Mouse (Mus musculus) gastrocnemius, postnatal 14 days (tissue): Measurements from ENCODE around the gene Polr3b. TPM values are rescaled to one million over a fixed set of nuclear protein-coding genes. Genes with fewer than 3 reads are reported as not detected.
A peak's percentile ranks its signal among the peaks of the same experiment; 100 is the strongest.

Experiments
- DNase-seq: peaks from one replicate; pipeline ENCODE4 v3.0.0; 2021; ENCODE audit warnings: mixed read lengths
- intact Hi-C: fragments of 180-260 bp; cut with DNase I; formaldehyde crosslinking; loops from one replicate; pipeline ENCODE4 v1.15.1; 2025; ENCODE audit warnings: low total_unique reads
- total RNA-seq, 2 experiments: library from RNA; stranded (reverse); gene quantifications; 2 replicates each; pipeline ENCODE4 v1.2.3; 2021

Polr3b gene
- total RNA-seq, 2 experiments from 2014 or later: 13.0 to 13.1 TPM

- intact Hi-C loops: loop anchor here (5.0 kb wide), 1 partner anchor 48 kb away; no protein-coding TSS in a partner anchor
- no peak for DNase-seq
Measured at GRCm38 (mm10) chr10:84654731-84655130, 32.6 kb downstream of the Polr3b start.

GRCm38 (mm10) chr10:84656618-84657017 is 34.5 kb downstream of the Polr3b start:
- peak; percentile 73 for DNase-seq
- intact Hi-C loops: no loop called here

- intact Hi-C loops: no loop called here
- DNase-seq: peak; percentile 8
Measured at GRCm38 (mm10) chr10:84657437-84658087, 35.5 kb downstream of the Polr3b start.

GRCm38 (mm10) chr10:84658088-84658848 is 36.2 kb downstream of the Polr3b start:
- no peak for DNase-seq
- intact Hi-C loops: no loop called here

- no peak for DNase-seq
- intact Hi-C loops: no loop called here
Measured at GRCm38 (mm10) chr10:84659281-84659680, 37.2 kb downstream of the Polr3b start.

- intact Hi-C loops: no loop called here
- DNase-seq: no peak
Measured at GRCm38 (mm10) chr10:84662138-84662537, 40.0 kb downstream of the Polr3b start.

- DNase-seq: no peak
- intact Hi-C loops: no loop called here
Measured at GRCm38 (mm10) chr10:84665713-84666260, 43.7 kb downstream of the Polr3b start.

- intact Hi-C loops: no loop called here
- no peak for DNase-seq
Measured at GRCm38 (mm10) chr10:84675653-84676052, 53.6 kb downstream of the Polr3b start.

- intact Hi-C loops: no loop called here
- no peak for DNase-seq
Measured at GRCm38 (mm10) chr10:84676511-84676910, 54.4 kb downstream of the Polr3b start.

GRCm38 (mm10) chr10:84677871-84678270 is 55.8 kb downstream of the Polr3b start:
- DNase-seq: no peak
- intact Hi-C loops: no loop called here

- intact Hi-C loops: no loop called here
- DNase-seq: no peak
Measured at GRCm38 (mm10) chr10:84678441-84678840, 56.3 kb downstream of the Polr3b start.

GRCm38 (mm10) chr10:84685444-84686121 is 63.5 kb downstream of the Polr3b start:
- no peak for DNase-seq
- intact Hi-C loops: no loop called here

- intact Hi-C loops: no loop called here
- DNase-seq: no peak
Measured at GRCm38 (mm10) chr10:84686122-84686497, 64.0 kb downstream of the Polr3b start.

GRCm38 (mm10) chr10:84686705-84687104 is 64.6 kb downstream of the Polr3b start:
- DNase-seq: no peak
- intact Hi-C loops: no loop called here

GRCm38 (mm10) chr10:84687736-84688135 is 65.6 kb downstream of the Polr3b start:
- no peak for DNase-seq
- intact Hi-C loops: no loop called here

- intact Hi-C loops: no loop called here
- DNase-seq: no peak
Measured at GRCm38 (mm10) chr10:84689846-84690245, 67.8 kb downstream of the Polr3b start.

- DNase-seq: no peak
- intact Hi-C loops: no loop called here
Measured at GRCm38 (mm10) chr10:84690818-84691217, 68.7 kb downstream of the Polr3b start.

- DNase-seq: no peak
- intact Hi-C loops: no loop called here
Measured at GRCm38 (mm10) chr10:84691692-84692091, 69.6 kb downstream of the Polr3b start.

GRCm38 (mm10) chr10:84693841-84694638 is 71.9 kb downstream of the Polr3b start:
- no peak for DNase-seq
- intact Hi-C loops: no loop called here
